Mouse (Mus musculus) hindbrain, embryonic 14.5 days (tissue): ENCODE results near the gene Inf2. TPM values are rescaled to one million over a fixed set of nuclear protein-coding genes. Genes with fewer than 3 reads are reported as not detected.

Source experiments
- ATAC-seq: fragments of 200-750 bp; cut with Nextera tagmentation; 2 replicates; pipeline ENCODE4 v1.8.0; 2017; ENCODE audit warnings: moderate number of reproducible peaks, mild to moderate bottlenecking, moderate TSS enrichment, moderate library complexity; ENCODE audit not compliant: low FRiP score
- DNase-seq: peaks from one replicate; pipeline ENCODE4 v3.0.0-alpha.2; 2015; ENCODE audit warnings: low spot score
- H3K27ac ChIP-seq: fragments of 300-500 bp; sonication (generic); 2 replicates; pipeline ENCODE4 v1.5.1; 2014; ENCODE audit warnings: mild to moderate bottlenecking, moderate library complexity
- H3K27me3 ChIP-seq: fragments of 300-500 bp; sonication (generic); 2 replicates; pipeline ENCODE4 v1.6.1; 2014; ENCODE audit warnings: mild to moderate bottlenecking, low read length, mixed read lengths; ENCODE audit not compliant: control insufficient read depth, insufficient read depth
- H3K36me3 ChIP-seq: fragments of 300-500 bp; sonication (generic); replicated peaks from 2 replicates; pipeline ENCODE4 v1.6.1; 2014; ENCODE audit not compliant: control insufficient read depth, insufficient read depth
- H3K4me1 ChIP-seq: fragments of 300-500 bp; sonication (generic); replicated peaks from 2 replicates; pipeline ENCODE4 v1.6.1; 2014; ENCODE audit warnings: antibody characterized with exemption, low read length, mixed read lengths; ENCODE audit not compliant: control insufficient read depth, insufficient read depth
- H3K4me2 ChIP-seq: fragments of 300-500 bp; sonication (generic); replicated peaks from 2 replicates; pipeline ENCODE4 v1.6.1; 2014; ENCODE audit warnings: mild to moderate bottlenecking, moderate library complexity
- H3K4me3 ChIP-seq: fragments of 300-500 bp; sonication (generic); replicated peaks from 2 replicates; pipeline ENCODE4 v1.5.1; 2014; ENCODE audit warnings: mild to moderate bottlenecking, low read length
- H3K9ac ChIP-seq: fragments of 300-500 bp; sonication (generic); 2 replicates; pipeline ENCODE4 v1.6.1; 2014
- H3K9me3 ChIP-seq: fragments of 300-500 bp; sonication (generic); 2 replicates; pipeline ENCODE4 v1.6.1; 2016; ENCODE audit warnings: low read length; ENCODE audit not compliant: control insufficient read depth
- WGBS: fragments of 180-500 bp; shearing (Covaris S2); extraction: QIAGEN DNeasy Blood & Tissue Kit; methylation state at CpG from one replicate; pipeline ENCODE4 v1.1.7; 2014; 5-methylcytosine and 5-hydroxymethylcytosine counted together
- polyA plus RNA-seq: library from polyadenylated mRNA; unstranded; fragments of >200 nt; fragmentation: Nextera tagmentation; extraction: Ambion mirVana; gene quantifications from 2 replicates; pipeline ENCODE4 v1.2.1, GENCODE M21; 2014

Inf2 gene
- polyA plus RNA-seq, 1 experiment from 2014 or later, result 1.5 TPM

GRCm38 (mm10) chr12:112626455-112626854 is 37.9 kb downstream of the Inf2 start:
- Histone ChIP-seq H3K9me3 (no peaks in the 10 kb centered on the region), H3K36me3 (no peaks in the 10 kb centered on the region), H3K4me1 (peaks cover 6% of the 10 kb centered on the region), H3K4me3 (no peak overlapping the region), H3K4me2 (no peak overlapping the region), H3K27me3 (peaks cover 1% of the 10 kb centered on the region; the same call in 1 of the 2 replicates), H3K9ac (no peak overlapping the region), H3K27ac (no peak overlapping the region)
- DNase-seq, result no peak
- ATAC-seq, result no peak
- 74% methylated on average over 6 of the region's 6 CpGs for WGBS

GRCm38 (mm10) chr12:112627097-112627881 is 38.7 kb downstream of the Inf2 start:
- DNase-seq (no peak), ATAC-seq (no peak)
- H3K36me3 ChIP-seq, result no peaks in the 10 kb centered on the region
- H3K9me3 ChIP-seq, result no peaks in the 10 kb centered on the region
- WGBS, result 65% methylated on average over 7 of the region's 7 CpGs
- H3K4me3 ChIP-seq, result no peak overlapping the region
- peaks cover 6% of the 10 kb centered on the region for H3K4me1 ChIP-seq
- H3K27ac ChIP-seq, result no peak overlapping the region
- no peaks in the 10 kb centered on the region for H3K27me3 ChIP-seq
- H3K9ac ChIP-seq, result no peak overlapping the region
- H3K4me2 ChIP-seq, result no peak overlapping the region

GRCm38 (mm10) chr12:112628197-112628596 is 39.6 kb downstream of the Inf2 start:
- no peaks in the 10 kb centered on the region for H3K9me3 ChIP-seq
- no peaks in the 10 kb centered on the region for H3K36me3 ChIP-seq
- WGBS, result 85% methylated on average over 6 of the region's 6 CpGs
- H3K9ac ChIP-seq, result no peak overlapping the region
- peaks cover 6% of the 10 kb centered on the region for H3K4me1 ChIP-seq
- ATAC-seq, result no peak
- DNase-seq, result no peak
- no peak overlapping the region for H3K4me3 ChIP-seq
- no peak overlapping the region for H3K4me2 ChIP-seq
- no peaks in the 10 kb centered on the region for H3K27me3 ChIP-seq
- no peak overlapping the region for H3K27ac ChIP-seq

GRCm38 (mm10) chr12:112628928-112629721 is 40.5 kb downstream of the Inf2 start:
- Histone ChIP-seq H3K4me1 (peaks cover 6% of the 10 kb centered on the region), H3K27ac (no peak overlapping the region), H3K4me2 (peak overlapping the region; percentile 44), H3K4me3 (no peak overlapping the region), H3K27me3 (no peaks in the 10 kb centered on the region), H3K9me3 (no peaks in the 10 kb centered on the region), H3K36me3 (no peaks in the 10 kb centered on the region), H3K9ac (no peak overlapping the region)
- 36% methylated on average over 19 of the region's 19 CpGs for WGBS
- DNase-seq (no peak), ATAC-seq (peak; percentile 68)

GRCm38 (mm10) chr12:112630029-112630428 is 41.4 kb downstream of the Inf2 start:
- ATAC-seq (no peak), DNase-seq (no peak)
- 92% methylated on average over 12 of the region's 12 CpGs for WGBS
- Histone ChIP-seq H3K36me3 (no peaks in the 10 kb centered on the region), H3K9ac (no peak overlapping the region), H3K4me2 (no peak overlapping the region), H3K4me1 (peaks cover 6% of the 10 kb centered on the region), H3K9me3 (no peaks in the 10 kb centered on the region), H3K27me3 (no peaks in the 10 kb centered on the region), H3K27ac (no peak overlapping the region), H3K4me3 (no peak overlapping the region)

- Histone ChIP-seq H3K36me3 (no peaks in the 10 kb centered on the region), H3K27me3 (no peaks in the 10 kb centered on the region), H3K27ac (no peak overlapping the region), H3K9ac (no peak overlapping the region), H3K4me1 (peaks cover 6% of the 10 kb centered on the region), H3K4me3 (no peak overlapping the region), H3K9me3 (no peaks in the 10 kb centered on the region), H3K4me2 (no peak overlapping the region)
- DNase-seq (no peak), ATAC-seq (no peak)
- 81% methylated on average over 5 of the region's 5 CpGs for WGBS
These were observed 42.2 kb downstream of the Inf2 start for GRCm38 (mm10) chr12:112630796-112631195.

- DNase-seq, result no peak
- 68% methylated on average over 1 of the region's 1 CpGs for WGBS
- Histone ChIP-seq H3K27ac (no peak overlapping the region), H3K4me1 (peaks cover 6% of the 10 kb centered on the region), H3K4me3 (no peak overlapping the region), H3K4me2 (no peak overlapping the region), H3K27me3 (no peaks in the 10 kb centered on the region), H3K36me3 (no peaks in the 10 kb centered on the region), H3K9me3 (no peaks in the 10 kb centered on the region), H3K9ac (no peak overlapping the region)
- no peak for ATAC-seq
These were observed 42.9 kb downstream of the Inf2 start for GRCm38 (mm10) chr12:112631472-112631871.

- Histone ChIP-seq H3K4me3 (no peak overlapping the region), H3K36me3 (no peaks in the 10 kb centered on the region), H3K4me2 (no peak overlapping the region), H3K27ac (no peak overlapping the region), H3K27me3 (no peaks in the 10 kb centered on the region), H3K4me1 (peaks cover 6% of the 10 kb centered on the region), H3K9me3 (no peaks in the 10 kb centered on the region), H3K9ac (no peak overlapping the region)
- DNase-seq (no peak), ATAC-seq (no peak)
- 73% methylated on average over 11 of the region's 11 CpGs for WGBS
These were observed 43.6 kb downstream of the Inf2 start for GRCm38 (mm10) chr12:112632084-112632777.

- Histone ChIP-seq H3K36me3 (no peaks in the 10 kb centered on the region), H3K4me2 (no peak overlapping the region), H3K9ac (no peak overlapping the region), H3K27me3 (no peaks in the 10 kb centered on the region), H3K4me3 (no peak overlapping the region), H3K9me3 (no peaks in the 10 kb centered on the region), H3K4me1 (peaks cover 6% of the 10 kb centered on the region), H3K27ac (no peak overlapping the region)
- 85% methylated on average over 5 of the region's 5 CpGs for WGBS
- DNase-seq (no peak), ATAC-seq (no peak)
These were observed 44.3 kb downstream of the Inf2 start for GRCm38 (mm10) chr12:112632907-112633306.
